Mouse (Mus musculus) embryonic facial prominence, embryonic 12.5 days (tissue): Measurements from ENCODE around the gene Tssk3. TPM values are rescaled to one million over a fixed set of nuclear protein-coding genes. Genes with fewer than 3 reads are reported as not detected.

Experiments
- ATAC-seq: fragments of 200-750 bp; cut with Nextera tagmentation; 2 replicates; pipeline ENCODE4 v1.8.0; 2017; ENCODE audit not compliant: insufficient number of reproducible peaks, insufficient read depth, low FRiP score, low TSS enrichment
- H3K27ac ChIP-seq: fragments of 300-500 bp; sonication (generic); 2 replicates; pipeline ENCODE4 v1.5.1; 2016; ENCODE audit warnings: mild to moderate bottlenecking
- H3K27me3 ChIP-seq: fragments of 300-500 bp; sonication (generic); 2 replicates; pipeline ENCODE4 v1.6.1; 2016; ENCODE audit warnings: mild to moderate bottlenecking, moderate library complexity
- H3K36me3 ChIP-seq: fragments of 300-500 bp; sonication (generic); 2 replicates; pipeline ENCODE4 v1.6.1; 2016; ENCODE audit warnings: mild to moderate bottlenecking
- H3K4me1 ChIP-seq: fragments of 300-500 bp; sonication (generic); 2 replicates; pipeline ENCODE4 v1.6.1; 2016
- H3K4me2 ChIP-seq: fragments of 300-500 bp; sonication (generic); replicated peaks from 2 replicates; pipeline ENCODE4 v1.6.1; 2016; ENCODE audit warnings: mild to moderate bottlenecking, moderate library complexity
- H3K4me3 ChIP-seq: fragments of 300-500 bp; sonication (generic); 2 replicates; pipeline ENCODE4 v1.5.1; 2016; ENCODE audit warnings: mild to moderate bottlenecking
- H3K9ac ChIP-seq: fragments of 300-500 bp; sonication (generic); 2 replicates; pipeline ENCODE4 v1.6.1; 2016; ENCODE audit warnings: mild to moderate bottlenecking, moderate library complexity
- H3K9me3 ChIP-seq: fragments of 300-500 bp; sonication (generic); 2 replicates; pipeline ENCODE4 v1.6.1; 2016; ENCODE audit warnings: mild to moderate bottlenecking, moderate library complexity
- WGBS: fragments of 180-500 bp; shearing (Covaris S2); methylation state at CpG from one replicate; pipeline ENCODE4 v1.1.7; 2016; 5-methylcytosine and 5-hydroxymethylcytosine counted together
- polyA plus RNA-seq: library from polyadenylated mRNA; unstranded; fragments of >200 nt; fragmentation: Nextera tagmentation; extraction: Ambion mirVana; gene quantifications from 2 replicates; pipeline ENCODE4 v1.2.1, GENCODE M21; 2016

Tssk3 gene
- polyA plus RNA-seq, 1 experiment from 2014 or later: not detected

DNA sequence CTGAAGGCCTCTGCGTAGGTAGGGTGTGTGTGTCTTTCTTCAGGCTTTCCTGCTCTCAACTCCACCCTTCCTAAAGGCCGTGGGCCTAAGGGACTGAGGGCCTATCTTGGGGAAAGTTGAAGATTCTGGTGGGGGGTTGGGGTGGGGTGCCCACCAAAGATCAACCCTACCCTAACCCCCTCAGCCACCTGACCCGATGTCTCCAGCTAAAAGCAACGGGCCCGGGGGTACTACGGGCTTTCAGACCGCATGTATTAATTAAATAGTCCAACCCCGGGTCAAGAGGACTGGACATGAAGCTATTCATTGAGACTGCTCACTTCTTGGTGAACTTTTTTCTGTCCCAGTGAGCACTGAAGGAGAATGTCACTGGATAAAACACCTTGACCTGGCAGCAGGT lies 9.2 kb upstream of the Tssk3 start:
- H3K4me1 ChIP-seq: peaks cover 24% of the 10 kb centered on the region
- peak overlapping the region; percentile 63 for H3K4me2 ChIP-seq
- no peaks in the 10 kb centered on the region for H3K27me3 ChIP-seq
- peak overlapping the region; percentile 50 for H3K4me3 ChIP-seq
- ATAC-seq: no peak
- H3K27ac ChIP-seq: peak overlapping the region; percentile 87
- no peak overlapping the region; the same call in 1 of the 2 replicates for H3K9ac ChIP-seq
- WGBS: 79% methylated on average over 8 of the region's 8 CpGs
- H3K36me3 ChIP-seq: no peaks in the 10 kb centered on the region
- H3K9me3 ChIP-seq: no peaks in the 10 kb centered on the region

DNA sequence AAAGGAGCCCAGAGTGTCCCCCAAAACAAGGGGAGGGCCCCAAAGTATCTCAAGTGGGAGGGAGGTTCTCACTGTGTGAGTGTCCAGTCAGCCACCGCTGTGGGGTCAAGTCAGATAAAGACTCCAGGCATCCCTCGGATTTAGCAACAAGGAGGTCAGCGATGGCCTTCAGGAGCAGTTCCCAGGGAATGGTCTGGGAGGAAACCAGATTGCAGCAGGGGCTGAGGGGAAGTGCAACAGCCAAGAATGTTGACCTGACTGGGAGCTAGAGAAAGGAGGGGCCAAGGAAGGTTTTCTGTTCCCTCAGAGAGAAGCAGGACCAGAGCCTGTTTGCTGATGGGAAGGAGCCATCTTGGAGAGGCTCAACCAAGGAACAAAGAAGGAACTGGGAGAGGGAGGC lies 8.1 kb upstream of the Tssk3 start:
- Histone ChIP-seq H3K27me3 (no peaks in the 10 kb centered on the region), H3K4me2 (no peak overlapping the region), H3K9ac (no peak overlapping the region), H3K36me3 (no peaks in the 10 kb centered on the region), H3K27ac (no peak overlapping the region), H3K4me1 (peaks cover 24% of the 10 kb centered on the region), H3K9me3 (no peaks in the 10 kb centered on the region), H3K4me3 (no peak overlapping the region)
- 67% methylated on average over 3 of the region's 3 CpGs for WGBS
- ATAC-seq: no peak

DNA sequence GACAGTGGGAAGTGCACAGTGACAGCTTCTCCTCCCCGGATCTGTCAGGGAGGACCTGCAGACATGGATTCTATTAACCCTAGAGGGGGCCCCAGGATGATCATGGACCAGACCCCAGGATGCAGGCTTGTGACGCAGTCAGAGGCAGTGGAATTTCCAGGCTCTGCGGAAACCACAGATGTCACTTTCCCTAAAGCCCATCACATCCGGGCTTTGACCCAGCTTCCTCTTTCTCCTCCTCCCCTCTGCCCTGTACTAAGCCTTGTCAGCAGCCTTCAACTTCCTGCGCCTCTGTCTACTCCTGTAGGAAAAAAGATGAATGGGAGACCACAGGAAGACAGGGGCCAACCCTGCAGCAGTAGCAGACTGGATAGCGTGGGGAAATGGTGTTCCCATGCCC lies 5.8 kb upstream of the Tssk3 start:
- no peak for ATAC-seq
- 27% methylated on average over 6 of the region's 6 CpGs for WGBS
- peaks cover 19% of the 10 kb centered on the region for H3K4me1 ChIP-seq
- peak overlapping the region; percentile 2; the same call in 1 of the 2 replicates for H3K4me2 ChIP-seq
- no peak overlapping the region for H3K4me3 ChIP-seq
- no peaks in the 10 kb centered on the region for H3K9me3 ChIP-seq
- no peaks in the 10 kb centered on the region for H3K36me3 ChIP-seq
- H3K27me3 ChIP-seq: peaks cover 11% of the 10 kb centered on the region
- H3K27ac ChIP-seq: no peak overlapping the region
- no peak overlapping the region for H3K9ac ChIP-seq

DNA sequence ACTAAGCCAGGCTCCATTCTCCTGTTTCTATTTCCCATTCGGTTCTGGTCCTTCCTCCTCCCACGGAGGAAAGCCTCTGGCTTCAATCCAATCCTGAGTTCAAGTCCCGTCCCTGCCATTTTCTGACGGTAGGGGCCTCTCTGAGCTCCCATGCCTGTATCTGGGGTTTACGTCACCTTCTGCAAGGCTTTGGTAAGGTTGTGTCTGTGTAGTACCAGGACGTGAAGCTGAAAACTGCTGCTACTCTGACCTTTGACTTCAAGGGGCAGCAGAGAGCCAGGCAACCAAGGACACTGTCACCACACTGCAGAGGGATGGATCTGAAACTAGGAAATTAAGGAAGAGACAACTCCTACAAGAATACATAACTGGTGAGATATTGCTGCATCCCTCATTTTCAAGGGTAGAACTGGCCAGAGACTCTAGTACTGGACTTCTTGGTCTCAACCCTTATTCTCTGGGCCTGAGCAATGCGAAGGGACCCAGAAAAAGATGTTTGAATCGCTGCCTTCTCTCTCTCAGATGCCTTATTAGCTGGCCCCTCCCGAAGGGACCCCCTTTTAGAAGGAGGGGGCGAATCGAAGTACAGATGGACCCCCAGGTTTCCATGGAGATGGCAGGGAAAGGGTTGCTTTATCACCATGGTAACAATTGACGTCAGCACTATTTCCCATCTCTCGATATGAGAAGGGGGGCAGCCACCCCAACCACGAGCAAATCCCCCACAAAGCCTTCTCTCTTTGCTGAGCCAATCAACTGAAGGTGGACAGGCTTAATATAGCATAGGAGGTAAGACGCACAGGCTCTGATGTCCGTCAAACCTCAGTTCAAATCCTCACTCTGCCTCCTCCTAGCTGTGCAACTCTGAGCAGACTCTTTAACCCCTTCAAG lies 5.1 kb upstream of the Tssk3 start:
- Histone ChIP-seq H3K4me3 (no peak overlapping the region), H3K9ac (no peak overlapping the region), H3K27me3 (peaks cover 18% of the 10 kb centered on the region), H3K4me2 (peak overlapping the region; percentile 2; the same call in 1 of the 2 replicates), H3K27ac (no peak overlapping the region), H3K4me1 (peaks cover 23% of the 10 kb centered on the region), H3K9me3 (no peaks in the 10 kb centered on the region), H3K36me3 (no peaks in the 10 kb centered on the region)
- 35% methylated on average over 16 of the region's 16 CpGs for WGBS
- ATAC-seq: no peak

GRCm38 (mm10) chr4:129494681-129495080 lies 3.9 kb upstream of the Tssk3 start:
- Histone ChIP-seq H3K9me3 (no peaks in the 10 kb centered on the region), H3K27me3 (peaks cover 30% of the 10 kb centered on the region), H3K36me3 (no peaks in the 10 kb centered on the region), H3K4me2 (no peak overlapping the region), H3K4me1 (peaks cover 26% of the 10 kb centered on the region), H3K4me3 (no peak overlapping the region), H3K27ac (no peak overlapping the region), H3K9ac (no peak overlapping the region)
- no peak for ATAC-seq
- 66% methylated on average over 7 of the region's 7 CpGs for WGBS

- Histone ChIP-seq H3K36me3 (peaks cover 79% of the 10 kb centered on the region), H3K27me3 (no peaks in the 10 kb centered on the region), H3K9ac (no peak overlapping the region), H3K9me3 (no peaks in the 10 kb centered on the region), H3K4me3 (no peak overlapping the region), H3K4me2 (no peak overlapping the region), H3K4me1 (no peaks in the 10 kb centered on the region), H3K27ac (no peak overlapping the region)
- no peak for ATAC-seq
- WGBS: 79% methylated on average over 1 of the region's 1 CpGs
These were observed 9.7 kb downstream of the Tssk3 start for GRCm38 (mm10) chr4:129481090-129481489.

GRCm38 (mm10) chr4:129479863-129480262 lies 11.0 kb downstream of the Tssk3 start:
- no peaks in the 10 kb centered on the region for H3K9me3 ChIP-seq
- 92% methylated on average over 3 of the region's 3 CpGs for WGBS
- no peak overlapping the region for H3K4me3 ChIP-seq
- ATAC-seq: no peak
- H3K36me3 ChIP-seq: peaks cover 76% of the 10 kb centered on the region
- no peaks in the 10 kb centered on the region for H3K4me1 ChIP-seq
- no peak overlapping the region for H3K4me2 ChIP-seq
- H3K9ac ChIP-seq: no peak overlapping the region
- no peaks in the 10 kb centered on the region for H3K27me3 ChIP-seq
- no peak overlapping the region for H3K27ac ChIP-seq

GRCm38 (mm10) chr4:129476047-129476446 lies 14.8 kb downstream of the Tssk3 start:
- WGBS: 87% methylated on average over 11 of the region's 11 CpGs
- no peak overlapping the region for H3K27ac ChIP-seq
- ATAC-seq: no peak
- H3K27me3 ChIP-seq: no peaks in the 10 kb centered on the region
- no peak overlapping the region for H3K4me3 ChIP-seq
- H3K9me3 ChIP-seq: no peaks in the 10 kb centered on the region
- H3K4me1 ChIP-seq: no peaks in the 10 kb centered on the region
- H3K4me2 ChIP-seq: no peak overlapping the region
- H3K9ac ChIP-seq: no peak overlapping the region
- peaks cover 82% of the 10 kb centered on the region for H3K36me3 ChIP-seq

GRCm38 (mm10) chr4:129464286-129464815 lies 26.5 kb downstream of the Tssk3 start:
- Histone ChIP-seq H3K27me3 (no peaks in the 10 kb centered on the region), H3K9me3 (no peaks in the 10 kb centered on the region), H3K4me1 (peaks cover 10% of the 10 kb centered on the region), H3K9ac (no peak overlapping the region), H3K4me3 (no peak overlapping the region), H3K27ac (no peak overlapping the region), H3K36me3 (peaks cover 51% of the 10 kb centered on the region), H3K4me2 (no peak overlapping the region)
- 85% methylated on average over 4 of the region's 4 CpGs for WGBS
- no peak for ATAC-seq

DNA sequence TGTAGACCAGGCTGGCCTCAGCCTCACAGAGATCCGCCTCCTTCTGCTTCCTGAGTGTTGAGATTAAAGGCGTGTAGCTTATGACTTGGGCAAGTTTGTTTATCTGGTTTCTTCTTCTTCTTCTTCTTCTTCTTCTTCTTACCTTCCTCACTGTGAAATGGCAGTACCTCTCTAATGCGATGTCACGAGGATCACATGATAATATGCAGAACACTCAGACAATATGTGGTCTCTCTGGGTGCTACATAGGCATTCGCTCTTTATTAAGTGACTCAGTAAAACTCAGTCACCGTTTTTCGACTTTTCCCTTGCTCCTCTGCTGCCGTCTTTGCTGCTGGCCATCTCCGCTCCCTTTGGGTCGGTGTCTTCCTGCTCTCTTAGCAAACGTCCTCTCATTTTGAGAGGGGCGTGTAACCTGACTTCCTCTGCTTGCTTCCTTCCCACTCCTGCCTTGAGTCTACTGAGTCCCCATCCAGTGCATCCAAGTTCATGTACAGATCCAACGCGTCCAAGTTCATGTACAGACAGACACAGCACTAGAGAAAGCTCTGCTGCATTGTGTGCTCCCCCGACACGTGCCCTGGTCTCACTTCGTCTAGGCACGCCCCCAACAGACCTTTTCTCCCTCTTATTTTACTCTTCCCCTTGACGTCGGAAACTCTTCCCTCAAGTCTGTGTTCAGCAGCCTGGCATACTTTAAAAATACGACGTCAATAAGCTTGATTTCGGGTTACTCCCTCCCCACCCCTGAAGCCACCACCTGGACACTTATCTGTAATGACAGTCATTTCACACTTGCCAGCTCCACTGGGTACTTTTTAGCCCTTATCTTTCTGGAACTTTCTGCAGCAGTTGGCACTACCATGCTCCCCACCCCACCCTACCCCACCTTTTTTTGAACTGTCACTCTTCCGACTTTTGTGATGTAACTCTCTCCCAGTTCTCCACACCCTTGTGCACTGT lies 27.4 kb downstream of the Tssk3 start:
- Histone ChIP-seq H3K36me3 (peaks cover 43% of the 10 kb centered on the region), H3K4me1 (peaks cover 10% of the 10 kb centered on the region), H3K9me3 (no peaks in the 10 kb centered on the region), H3K4me3 (no peak overlapping the region), H3K27ac (no peak overlapping the region), H3K4me2 (no peak overlapping the region), H3K27me3 (no peaks in the 10 kb centered on the region), H3K9ac (no peak overlapping the region)
- WGBS: 84% methylated on average over 24 of the region's 24 CpGs
- ATAC-seq: no peak

DNA sequence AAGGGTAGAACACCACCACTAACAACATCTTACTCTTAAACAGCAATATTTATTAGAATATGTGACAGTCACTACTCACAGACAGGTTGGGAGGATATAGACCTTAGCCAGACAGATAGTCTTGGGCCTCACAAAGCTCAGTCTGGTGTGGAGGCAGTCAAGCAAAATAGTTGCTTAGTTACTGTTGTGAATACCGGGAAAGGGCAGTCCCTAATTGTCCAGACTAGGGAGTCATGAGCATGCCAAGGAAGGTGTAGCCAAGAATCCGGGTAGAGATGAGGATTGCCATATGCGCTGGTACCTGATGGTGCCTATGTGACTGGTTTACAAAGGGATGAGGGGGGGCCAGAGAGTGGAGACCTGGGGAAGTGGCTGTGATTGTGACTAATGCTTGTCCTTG lies 28.7 kb downstream of the Tssk3 start:
- no peaks in the 10 kb centered on the region for H3K9me3 ChIP-seq
- 36% methylated on average over 3 of the region's 3 CpGs for WGBS
- H3K9ac ChIP-seq: peak overlapping the region; percentile 68
- peaks cover 10% of the 10 kb centered on the region for H3K4me1 ChIP-seq
- H3K4me2 ChIP-seq: peak overlapping the region; percentile 68
- ATAC-seq: no peak
- no peaks in the 10 kb centered on the region for H3K27me3 ChIP-seq
- H3K27ac ChIP-seq: no peak overlapping the region
- H3K4me3 ChIP-seq: peak overlapping the region; percentile 66
- peaks cover 30% of the 10 kb centered on the region for H3K36me3 ChIP-seq
